Mouse (Mus musculus): ENCODE data around the gene Kin. TPM values are rescaled to one million over a fixed set of nuclear protein-coding genes. Genes with fewer than 3 reads are reported as not detected.

Gene Kin
- 53.8 and 66.2 TPM in 2 replicates for total RNA-seq (2017)

GRCm38 (mm10) chr2:10080310-10081010 lies at the start of gene Kin, which contains the start of gene Atp5c1:
TSS of gene Kin (plus strand) at chr2:10080593.
TSS of gene Atp5c1 (minus strand) at chr2:10080510.
- peak; percentile 98 for ATAC-seq (ENCODE audit: extremely low read depth, insufficient number of reproducible peaks, low FRiP score, poor library complexity, severe bottlenecking)

GRCm38 (mm10) chr2:10033684-10034083 lies 46.7 kb upstream of the Kin start:
- no peak for ATAC-seq (ENCODE audit: extremely low read depth, insufficient number of reproducible peaks, low FRiP score, poor library complexity, severe bottlenecking)

- ATAC-seq (ENCODE audit: extremely low read depth, insufficient number of reproducible peaks, low FRiP score, poor library complexity, severe bottlenecking), result no peak
Measured at GRCm38 (mm10) chr2:10034976-10035375, 45.4 kb upstream of the Kin start.

- no peak for ATAC-seq (ENCODE audit: extremely low read depth, insufficient number of reproducible peaks, low FRiP score, poor library complexity, severe bottlenecking)
Measured at GRCm38 (mm10) chr2:10047758-10048436, 32.5 kb upstream of the Kin start.

- peak; percentile 99 for ATAC-seq (ENCODE audit: extremely low read depth, insufficient number of reproducible peaks, low FRiP score, poor library complexity, severe bottlenecking)
Measured at GRCm38 (mm10) chr2:10048461-10048860, 31.9 kb upstream of the Kin start, which contains the start of gene Taf3. TSS of gene Taf3 (minus strand) at chr2:10048596.

- ATAC-seq (ENCODE audit: extremely low read depth, insufficient number of reproducible peaks, low FRiP score, poor library complexity, severe bottlenecking), result no peak
Measured at GRCm38 (mm10) chr2:10049456-10049855, 30.9 kb upstream of the Kin start.

- no peak for ATAC-seq (ENCODE audit: extremely low read depth, insufficient number of reproducible peaks, low FRiP score, poor library complexity, severe bottlenecking)
Measured at GRCm38 (mm10) chr2:10050878-10051277, 29.5 kb upstream of the Kin start.

- ATAC-seq (ENCODE audit: extremely low read depth, insufficient number of reproducible peaks, low FRiP score, poor library complexity, severe bottlenecking), result no peak
Measured at GRCm38 (mm10) chr2:10051996-10052395, 28.4 kb upstream of the Kin start.

GRCm38 (mm10) chr2:10058836-10059235 lies 21.6 kb upstream of the Kin start:
- ATAC-seq (ENCODE audit: extremely low read depth, insufficient number of reproducible peaks, low FRiP score, poor library complexity, severe bottlenecking), result no peak

GRCm38 (mm10) chr2:10071751-10072150 lies 8.6 kb upstream of the Kin start:
- ATAC-seq (ENCODE audit: extremely low read depth, insufficient number of reproducible peaks, low FRiP score, poor library complexity, severe bottlenecking), result no peak

GRCm38 (mm10) chr2:10074470-10074869 lies 5.9 kb upstream of the Kin start:
- no peak for ATAC-seq (ENCODE audit: extremely low read depth, insufficient number of reproducible peaks, low FRiP score, poor library complexity, severe bottlenecking)

- ATAC-seq (ENCODE audit: extremely low read depth, insufficient number of reproducible peaks, low FRiP score, poor library complexity, severe bottlenecking), result no peak
Measured at GRCm38 (mm10) chr2:10076675-10077074, 3.7 kb upstream of the Kin start.

- ATAC-seq (ENCODE audit: extremely low read depth, insufficient number of reproducible peaks, low FRiP score, poor library complexity, severe bottlenecking), result peak; percentile 6; the same call in 1 of the 2 replicates
Measured at GRCm38 (mm10) chr2:10079745-10080309, 566 bp upstream of the Kin start.

- ATAC-seq (ENCODE audit: extremely low read depth, insufficient number of reproducible peaks, low FRiP score, poor library complexity, severe bottlenecking), result no peak
Measured at GRCm38 (mm10) chr2:10081453-10082080, 1.2 kb downstream of the Kin start.

- ATAC-seq (ENCODE audit: extremely low read depth, insufficient number of reproducible peaks, low FRiP score, poor library complexity, severe bottlenecking), result no peak
Measured at GRCm38 (mm10) chr2:10082737-10083136, 2.3 kb downstream of the Kin start.

GRCm38 (mm10) chr2:10087256-10087850 lies 7.0 kb downstream of the Kin start:
- no peak for ATAC-seq (ENCODE audit: extremely low read depth, insufficient number of reproducible peaks, low FRiP score, poor library complexity, severe bottlenecking)

- ATAC-seq (ENCODE audit: extremely low read depth, insufficient number of reproducible peaks, low FRiP score, poor library complexity, severe bottlenecking), result no peak
Measured at GRCm38 (mm10) chr2:10094327-10095100, 14.1 kb downstream of the Kin start.

- ATAC-seq (ENCODE audit: extremely low read depth, insufficient number of reproducible peaks, low FRiP score, poor library complexity, severe bottlenecking), result no peak
Measured at GRCm38 (mm10) chr2:10098598-10099215, 18.3 kb downstream of the Kin start.

Measured in neutrophil, adult 5-6 weeks (primary cell).